Mouse (Mus musculus): ENCODE measurements around the gene Marcksl1. TPM values are rescaled to one million over a fixed set of nuclear protein-coding genes. Genes with fewer than 3 reads are reported as not detected.
A peak's percentile ranks its signal among the peaks of the same experiment; 100 is the strongest.
"Not testable (repeated sequence)": the region's sequence is repeated elsewhere in the genome, so short reads cannot be mapped to it uniquely, and the experiment has no call there.

Marcksl1 gene
- polyA plus RNA-seq, 1 experiment from 2014 or later = 515 TPM

DNA sequence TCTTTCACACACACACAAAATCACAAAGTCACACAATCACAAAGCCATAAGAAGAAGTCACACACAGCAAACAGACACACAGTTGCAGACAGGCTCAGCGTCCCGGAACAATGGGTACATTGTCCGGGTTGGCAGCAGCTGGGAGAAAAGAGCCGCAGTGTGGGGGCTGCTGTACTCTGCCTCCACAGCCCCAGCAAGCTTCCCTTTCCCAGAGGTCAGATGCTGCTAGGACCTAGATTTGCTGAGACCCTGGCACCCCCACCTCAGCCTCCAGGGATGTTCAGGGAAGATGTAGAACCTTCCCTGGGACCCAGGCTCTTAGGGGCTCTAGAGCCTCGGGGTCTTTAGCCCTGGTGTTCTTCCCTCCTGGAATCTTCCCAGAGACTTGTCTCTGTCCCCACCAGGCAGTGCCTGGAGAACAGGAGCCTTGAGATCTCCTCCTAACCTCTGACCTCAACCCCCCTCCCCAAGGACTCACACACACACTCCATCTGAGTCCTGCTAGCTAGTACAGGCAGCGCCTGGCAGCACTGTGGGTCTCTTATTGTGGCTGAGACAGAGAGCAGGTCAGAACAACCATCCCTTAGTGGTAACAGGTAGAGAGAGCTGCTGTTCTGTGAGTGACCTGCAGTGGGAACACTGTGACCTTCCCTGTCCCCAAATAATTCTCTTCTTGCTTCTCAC, 1.8 kb upstream of the Marcksl1 start:
- Histone ChIP-seq H3K4me1 (replicated peaks) (peaks cover 49% of the 10 kb centered on the region), H3K9me3 (replicated peaks) (no peaks in the 10 kb centered on the region)

DNA sequence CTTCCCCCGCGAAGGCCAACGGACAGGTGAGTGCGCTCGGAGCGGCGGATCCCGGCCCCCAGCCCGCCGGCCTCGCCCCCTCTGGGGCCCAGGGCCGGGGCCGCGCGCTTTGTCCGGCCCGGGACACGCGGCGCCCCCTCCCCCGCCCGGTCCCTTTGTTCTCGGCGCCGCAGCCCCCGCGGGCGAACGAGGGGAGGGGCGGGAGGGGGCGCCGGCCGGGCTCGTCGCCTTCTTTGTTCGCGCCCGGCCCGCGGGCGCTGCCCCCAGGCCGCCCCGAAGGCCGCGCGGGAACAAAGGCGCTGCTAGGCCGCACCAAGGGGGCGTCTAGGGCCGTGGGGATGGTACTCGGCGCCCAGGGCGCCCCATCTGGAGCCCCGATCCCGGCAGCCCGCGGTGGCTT, 510 bp downstream of the Marcksl1 start:
- Histone ChIP-seq H3K9ac (peak overlapping the region; percentile 99), H3K9me3 (replicated peaks) (no peaks in the 10 kb centered on the region), H3K4me1 (replicated peaks) (peaks cover 39% of the 10 kb centered on the region), H3K4me2 (peak overlapping the region; percentile 83), H3K27ac (ENCODE audit: poor library complexity, severe bottlenecking) (peak overlapping the region; percentile 92), H3K4me3 (peak overlapping the region; percentile 81), H3K27me3 (replicated peaks) (no peaks in the 10 kb centered on the region), H3K36me3 (peaks cover 37% of the 10 kb centered on the region)
- WGBS = under 1% methylated on average over 32 of the region's 57 CpGs
- peak; percentile 22 for ATAC-seq (ENCODE audit: insufficient number of reproducible peaks, low FRiP score)

More for the DNA sequence above, 1.8 kb upstream of the Marcksl1 start:
- 52% methylated on average over 6 of the region's 6 CpGs for WGBS
- Histone ChIP-seq H3K27me3 (replicated peaks) (no peaks in the 10 kb centered on the region), H3K36me3 (peaks cover 13% of the 10 kb centered on the region), H3K27ac (ENCODE audit: poor library complexity, severe bottlenecking) (peak overlapping the region; percentile 4; the same call in 1 of the 2 replicates), H3K9ac (no peak overlapping the region; the same call in 1 of the 2 replicates), H3K4me3 (no peak overlapping the region), H3K4me2 (no peak overlapping the region)
- no peak for ATAC-seq (ENCODE audit: insufficient number of reproducible peaks, low FRiP score)

DNA sequence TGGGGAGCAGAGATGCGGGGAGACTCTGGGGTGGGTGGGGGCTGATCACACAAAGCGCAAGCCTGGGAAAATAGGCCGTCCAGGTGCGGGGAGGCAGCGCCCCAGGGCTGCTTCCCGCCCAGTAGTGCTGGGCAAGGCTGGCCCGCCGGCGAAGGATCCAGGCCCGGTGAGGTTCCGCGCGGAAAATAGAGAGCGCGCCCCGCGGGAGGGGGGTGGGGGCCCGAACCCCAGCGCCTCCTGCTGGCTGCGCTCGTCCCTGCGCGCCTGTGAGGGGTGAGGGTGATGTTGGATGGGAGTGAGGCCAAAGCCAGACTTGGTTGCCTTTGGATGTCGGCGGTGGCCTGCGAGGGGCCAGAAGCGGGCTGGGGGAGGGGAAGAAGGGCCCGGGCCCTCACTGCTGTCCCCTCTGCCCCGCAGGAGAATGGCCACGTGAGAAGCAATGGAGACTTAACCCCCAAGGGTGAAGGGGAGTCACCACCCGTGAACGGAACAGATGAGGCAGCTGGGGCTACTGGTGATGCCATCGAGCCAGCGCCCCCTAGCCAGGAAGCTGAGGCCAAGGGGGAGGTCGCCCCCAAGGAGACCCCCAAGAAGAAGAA, 1.0 kb downstream of the Marcksl1 start:
- Histone ChIP-seq H3K4me1 (replicated peaks) (peaks cover 34% of the 10 kb centered on the region), H3K9ac (peak overlapping the region; percentile 99), H3K4me2 (peak overlapping the region; percentile 83), H3K9me3 (replicated peaks) (no peaks in the 10 kb centered on the region), H3K36me3 (peaks cover 38% of the 10 kb centered on the region), H3K4me3 (peak overlapping the region; percentile 81), H3K27me3 (replicated peaks) (no peaks in the 10 kb centered on the region), H3K27ac (ENCODE audit: poor library complexity, severe bottlenecking) (peak overlapping the region; percentile 92)
- WGBS = 0% methylated on average over 35 of the region's 35 CpGs
- peak; percentile 57 for ATAC-seq (ENCODE audit: insufficient number of reproducible peaks, low FRiP score)

DNA sequence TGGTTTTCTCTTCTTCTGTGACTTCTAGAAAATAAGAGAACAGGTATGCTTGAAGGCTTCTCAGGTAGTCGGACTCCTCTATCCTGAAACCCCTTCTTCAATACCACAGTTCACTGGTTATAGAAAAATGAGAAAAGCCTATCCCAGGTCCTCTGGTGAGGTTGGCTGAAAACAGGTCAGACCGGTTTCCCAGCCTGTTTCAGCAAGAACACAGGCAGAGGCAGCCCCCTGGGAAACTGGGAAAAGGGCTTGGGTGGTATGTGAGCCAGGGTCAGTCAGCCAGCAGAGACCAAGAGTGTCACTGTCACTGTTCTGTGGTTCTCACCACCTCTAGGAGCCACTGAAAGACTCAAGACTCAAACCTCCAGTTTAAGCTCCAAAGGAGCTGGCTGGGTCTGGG, 3.5 kb downstream of the Marcksl1 start:
- peaks cover 62% of the 10 kb centered on the region for H3K36me3 ChIP-seq
- H3K27me3 ChIP-seq (replicated peaks) = no peaks in the 10 kb centered on the region
- ATAC-seq (ENCODE audit: insufficient number of reproducible peaks, low FRiP score) = no peak
- no peaks in the 10 kb centered on the region for H3K9me3 ChIP-seq (replicated peaks)
- no peak overlapping the region for H3K27ac ChIP-seq (ENCODE audit: poor library complexity, severe bottlenecking)
- no peak overlapping the region for H3K4me3 ChIP-seq
- WGBS = 49% methylated on average over 2 of the region's 2 CpGs
- peaks cover 25% of the 10 kb centered on the region for H3K4me1 ChIP-seq (replicated peaks)
- no peak overlapping the region for H3K4me2 ChIP-seq
- H3K9ac ChIP-seq = no peak overlapping the region

DNA sequence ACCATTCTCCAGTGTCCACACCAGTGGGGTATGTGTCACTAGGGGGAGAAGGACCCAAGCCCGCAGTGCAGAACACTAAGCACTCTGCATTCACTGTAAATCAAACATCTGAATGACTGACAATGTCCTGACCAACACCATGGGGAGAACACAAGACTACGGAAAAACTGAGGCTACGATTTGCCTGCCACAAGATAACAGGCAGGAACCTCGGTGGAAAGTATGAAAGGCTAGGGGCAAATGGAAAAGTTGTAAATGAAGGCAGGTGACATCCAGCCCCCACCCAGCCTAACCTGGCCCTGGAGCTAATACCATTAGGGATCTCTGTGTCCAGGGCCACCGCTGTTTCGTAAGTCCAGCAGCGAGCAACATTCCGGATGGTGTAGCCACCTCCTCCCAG, 5.1 kb downstream of the Marcksl1 start:
- H3K36me3 ChIP-seq = peaks cover 78% of the 10 kb centered on the region
- no peak for ATAC-seq (ENCODE audit: insufficient number of reproducible peaks, low FRiP score)
- no peak overlapping the region for H3K9ac ChIP-seq
- H3K4me3 ChIP-seq = no peak overlapping the region
- no peaks in the 10 kb centered on the region for H3K27me3 ChIP-seq (replicated peaks)
- peaks cover 14% of the 10 kb centered on the region for H3K4me1 ChIP-seq (replicated peaks)
- WGBS = 78% methylated on average over 8 of the region's 8 CpGs
- no peaks in the 10 kb centered on the region for H3K9me3 ChIP-seq (replicated peaks)
- H3K4me2 ChIP-seq = no peak overlapping the region
- no peak overlapping the region for H3K27ac ChIP-seq (ENCODE audit: poor library complexity, severe bottlenecking)

DNA sequence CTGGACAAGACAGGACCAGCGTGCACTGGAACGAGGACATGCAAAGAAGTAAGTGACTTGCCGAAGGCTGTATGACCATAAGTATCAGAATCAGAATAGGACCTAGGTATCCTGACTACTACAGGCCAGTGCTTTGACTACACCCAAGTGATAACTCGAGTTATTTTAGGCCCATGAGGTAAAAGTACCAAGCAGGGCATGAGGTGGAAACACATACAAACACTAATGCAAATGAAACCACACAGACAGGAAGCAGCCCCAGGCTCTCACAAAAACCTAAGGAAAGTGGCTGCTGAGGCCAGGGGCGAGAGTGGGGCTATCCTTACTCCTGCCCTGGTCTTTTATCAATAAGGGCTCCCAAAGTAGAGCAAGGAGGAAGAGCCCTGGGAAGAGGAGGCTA, 12.0 kb downstream of the Marcksl1 start:
- no peak overlapping the region for H3K9ac ChIP-seq
- H3K27ac ChIP-seq (ENCODE audit: poor library complexity, severe bottlenecking) = peak overlapping the region; percentile 44
- H3K4me3 ChIP-seq = no peak overlapping the region
- H3K27me3 ChIP-seq (replicated peaks) = no peaks in the 10 kb centered on the region
- peaks cover 90% of the 10 kb centered on the region for H3K36me3 ChIP-seq
- 82% methylated on average over 5 of the region's 5 CpGs for WGBS
- peaks cover 7% of the 10 kb centered on the region for H3K4me1 ChIP-seq (replicated peaks)
- no peak overlapping the region for H3K4me2 ChIP-seq
- no peak for ATAC-seq (ENCODE audit: insufficient number of reproducible peaks, low FRiP score)
- H3K9me3 ChIP-seq (replicated peaks) = no peaks in the 10 kb centered on the region

GRCm38 (mm10) chr4:129525889-129526288, 12.5 kb downstream of the Marcksl1 start:
- Histone ChIP-seq H3K27ac (ENCODE audit: poor library complexity, severe bottlenecking) (peak overlapping the region; percentile 44; the same call in 1 of the 2 replicates), H3K36me3 (peaks cover 91% of the 10 kb centered on the region), H3K4me3 (no peak overlapping the region), H3K27me3 (replicated peaks) (no peaks in the 10 kb centered on the region), H3K9me3 (replicated peaks) (no peaks in the 10 kb centered on the region), H3K4me1 (replicated peaks) (peaks cover 7% of the 10 kb centered on the region), H3K9ac (no peak overlapping the region), H3K4me2 (no peak overlapping the region)
- ATAC-seq (ENCODE audit: insufficient number of reproducible peaks, low FRiP score) = no peak
- 96% methylated on average over 3 of the region's 3 CpGs for WGBS

DNA sequence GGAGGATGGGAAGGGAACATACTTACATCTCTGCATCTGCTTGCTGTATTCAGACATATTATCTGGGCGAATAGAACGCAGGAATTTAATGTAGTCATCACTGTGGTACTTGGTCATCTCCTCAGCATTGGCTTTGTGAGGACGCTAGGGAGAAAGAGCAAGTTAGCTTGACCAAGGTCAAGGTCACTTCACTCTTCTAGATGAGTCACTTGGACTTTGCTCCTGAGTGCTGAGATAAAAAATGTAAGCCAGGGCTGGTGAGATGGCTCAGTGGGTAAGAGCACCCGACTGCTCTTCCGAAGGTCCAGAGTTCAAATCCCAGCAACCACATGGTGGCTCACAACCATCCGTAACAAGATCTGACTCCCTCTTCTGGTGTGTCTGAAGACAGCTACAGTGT, 15.5 kb downstream of the Marcksl1 start:
- H3K27me3 ChIP-seq (replicated peaks); H3K4me3 ChIP-seq; H3K4me1 ChIP-seq (replicated peaks); H3K4me2 ChIP-seq; H3K27ac ChIP-seq (ENCODE audit: poor library complexity, severe bottlenecking); H3K9me3 ChIP-seq (replicated peaks); H3K9ac ChIP-seq; ATAC-seq (ENCODE audit: insufficient number of reproducible peaks, low FRiP score): not testable (repeated sequence)
- 89% methylated on average over 6 of the region's 6 CpGs for WGBS
- H3K36me3 ChIP-seq = peaks cover 88% of the 10 kb centered on the region

GRCm38 (mm10) chr4:129540012-129540411, 26.6 kb downstream of the Marcksl1 start:
- Histone ChIP-seq H3K36me3 (peaks cover 42% of the 10 kb centered on the region), H3K27ac (ENCODE audit: poor library complexity, severe bottlenecking) (no peak overlapping the region)
- 85% methylated on average over 6 of the region's 6 CpGs for WGBS

DNA sequence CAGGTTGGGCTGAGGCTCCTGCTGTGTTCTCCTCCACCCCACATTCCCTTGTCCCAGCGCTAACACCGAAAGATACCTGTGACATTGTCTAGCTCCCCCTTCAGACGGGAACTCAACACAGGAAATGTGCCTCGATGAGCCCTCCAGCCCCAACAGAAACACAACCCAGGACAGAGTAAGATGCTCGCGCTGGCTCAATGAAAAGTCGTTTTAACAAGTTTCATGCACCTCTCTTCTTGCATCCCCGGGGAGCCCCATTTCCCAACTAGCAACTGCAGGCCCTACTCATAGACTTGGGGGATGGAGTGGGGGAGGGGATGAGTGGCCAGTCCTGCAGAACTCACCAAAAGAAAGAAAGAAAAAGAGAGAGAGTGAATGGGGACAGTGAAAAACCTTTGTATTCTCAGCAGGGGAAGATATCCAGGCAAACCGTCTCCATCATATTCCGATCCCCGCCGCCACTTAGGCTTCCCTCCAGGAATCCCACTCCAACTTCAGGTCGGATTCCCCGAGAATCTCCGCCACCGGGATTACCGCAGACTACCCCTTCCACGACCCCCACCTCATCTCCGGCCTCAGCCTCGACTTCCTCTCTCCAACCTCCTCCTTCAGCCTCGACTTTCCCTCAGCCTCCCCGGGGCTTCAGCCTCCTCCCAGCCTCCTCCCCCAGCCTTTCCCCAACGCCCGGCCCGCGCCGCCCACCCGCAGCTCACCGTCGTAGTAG, 28.6 kb downstream of the Marcksl1 start:
- Histone ChIP-seq H3K36me3 (peaks cover 27% of the 10 kb centered on the region), H3K4me2 (peak overlapping the region; percentile 90), H3K4me3 (peak overlapping the region; percentile 94), H3K27ac (ENCODE audit: poor library complexity, severe bottlenecking) (peak overlapping the region; percentile 76), H3K4me1 (replicated peaks) (peaks cover 20% of the 10 kb centered on the region), H3K9ac (peak overlapping the region; percentile 95), H3K9me3 (replicated peaks) (no peaks in the 10 kb centered on the region), H3K27me3 (replicated peaks) (no peaks in the 10 kb centered on the region)
- ATAC-seq (ENCODE audit: insufficient number of reproducible peaks, low FRiP score) = peak; percentile 23; the same call in 1 of the 2 replicates
- WGBS = under 1% methylated on average over 29 of the region's 30 CpGs

More at GRCm38 (mm10) chr4:129540012-129540411, 26.6 kb downstream of the Marcksl1 start:
- H3K9me3 ChIP-seq (replicated peaks) = no peaks in the 10 kb centered on the region
- H3K4me3 ChIP-seq = no peak overlapping the region
- no peak overlapping the region for H3K4me2 ChIP-seq
- H3K9ac ChIP-seq = no peak overlapping the region
- peaks cover 20% of the 10 kb centered on the region for H3K4me1 ChIP-seq (replicated peaks)
- H3K27me3 ChIP-seq (replicated peaks) = no peaks in the 10 kb centered on the region
- no peak for ATAC-seq (ENCODE audit: insufficient number of reproducible peaks, low FRiP score)

GRCm38 (mm10) chr4:129542592-129543141, 29.3 kb downstream of the Marcksl1 start, which contains the start of gene Hdac1:
Gene Hdac1, minus strand, starts transcription at chr4:129542713.
- WGBS = 1% methylated on average over 33 of the region's 46 CpGs
- Histone ChIP-seq H3K4me3 (peak within 1 kb of the TSS; percentile 94), H3K27ac (ENCODE audit: poor library complexity, severe bottlenecking) (peak within 1 kb of the TSS; percentile 76), H3K27me3 (replicated peaks) (no peaks in the 10 kb centered on the region), H3K9ac (peak within 1 kb of the TSS; percentile 95), H3K36me3 (peaks cover 21% of the 10 kb centered on the region), H3K4me1 (replicated peaks) (peaks cover 20% of the 10 kb centered on the region), H3K4me2 (peak within 1 kb of the TSS; percentile 90), H3K9me3 (replicated peaks) (no peaks in the 10 kb centered on the region)
- ATAC-seq (ENCODE audit: insufficient number of reproducible peaks, low FRiP score) = peak; percentile 100
